Mouse (Mus musculus) hindbrain, embryonic 14.5 days (tissue): ENCODE results near the gene Masp2. TPM values are rescaled to one million over a fixed set of nuclear protein-coding genes. Genes with fewer than 3 reads are reported as not detected.

Experiments used
- ATAC-seq: fragments of 200-750 bp; cut with Nextera tagmentation; 2 replicates; pipeline ENCODE4 v1.8.0; 2017; ENCODE audit warnings: moderate number of reproducible peaks, mild to moderate bottlenecking, moderate TSS enrichment, moderate library complexity; ENCODE audit not compliant: low FRiP score
- DNase-seq: peaks from one replicate; pipeline ENCODE4 v3.0.0-alpha.2; 2015; ENCODE audit warnings: low spot score
- H3K27ac ChIP-seq: fragments of 300-500 bp; sonication (generic); 2 replicates; pipeline ENCODE4 v1.5.1; 2014; ENCODE audit warnings: mild to moderate bottlenecking, moderate library complexity
- H3K27me3 ChIP-seq: fragments of 300-500 bp; sonication (generic); 2 replicates; pipeline ENCODE4 v1.6.1; 2014; ENCODE audit warnings: mild to moderate bottlenecking, low read length, mixed read lengths; ENCODE audit not compliant: control insufficient read depth, insufficient read depth
- H3K36me3 ChIP-seq: fragments of 300-500 bp; sonication (generic); replicated peaks from 2 replicates; pipeline ENCODE4 v1.6.1; 2014; ENCODE audit not compliant: control insufficient read depth, insufficient read depth
- H3K4me1 ChIP-seq: fragments of 300-500 bp; sonication (generic); replicated peaks from 2 replicates; pipeline ENCODE4 v1.6.1; 2014; ENCODE audit warnings: antibody characterized with exemption, low read length, mixed read lengths; ENCODE audit not compliant: control insufficient read depth, insufficient read depth
- H3K4me2 ChIP-seq: fragments of 300-500 bp; sonication (generic); replicated peaks from 2 replicates; pipeline ENCODE4 v1.6.1; 2014; ENCODE audit warnings: mild to moderate bottlenecking, moderate library complexity
- H3K4me3 ChIP-seq: fragments of 300-500 bp; sonication (generic); replicated peaks from 2 replicates; pipeline ENCODE4 v1.5.1; 2014; ENCODE audit warnings: mild to moderate bottlenecking, low read length
- H3K9ac ChIP-seq: fragments of 300-500 bp; sonication (generic); 2 replicates; pipeline ENCODE4 v1.6.1; 2014
- H3K9me3 ChIP-seq: fragments of 300-500 bp; sonication (generic); 2 replicates; pipeline ENCODE4 v1.6.1; 2016; ENCODE audit warnings: low read length; ENCODE audit not compliant: control insufficient read depth
- WGBS: fragments of 180-500 bp; shearing (Covaris S2); extraction: QIAGEN DNeasy Blood & Tissue Kit; methylation state at CpG from one replicate; pipeline ENCODE4 v1.1.7; 2014; 5-methylcytosine and 5-hydroxymethylcytosine counted together
- polyA plus RNA-seq: library from polyadenylated mRNA; unstranded; fragments of >200 nt; fragmentation: Nextera tagmentation; extraction: Ambion mirVana; gene quantifications from 2 replicates; pipeline ENCODE4 v1.2.1, GENCODE M21; 2014

Masp2 gene
- polyA plus RNA-seq, 1 experiment from 2014 or later, result 0.20 TPM

GRCm38 (mm10) chr4:148625756-148626622 is 23.6 kb downstream of the Masp2 start:
- peak; percentile 49 for DNase-seq
- peak; percentile 71 for ATAC-seq
- peak overlapping the region; percentile 66 for H3K4me3 ChIP-seq
- WGBS, result under 1% methylated on average over 57 of the region's 57 CpGs
- no peaks in the 10 kb centered on the region for H3K27me3 ChIP-seq
- H3K27ac ChIP-seq, result peak overlapping the region; percentile 91
- H3K36me3 ChIP-seq, result peaks cover 43% of the 10 kb centered on the region
- H3K4me2 ChIP-seq, result peak overlapping the region; percentile 90
- H3K4me1 ChIP-seq, result peaks cover 17% of the 10 kb centered on the region
- no peaks in the 10 kb centered on the region for H3K9me3 ChIP-seq
- peak overlapping the region; percentile 83 for H3K9ac ChIP-seq

- Histone ChIP-seq H3K9me3 (no peaks in the 10 kb centered on the region), H3K4me3 (peak within 1 kb of the TSS; percentile 66), H3K4me2 (peak within 1 kb of the TSS; percentile 90), H3K9ac (peak within 1 kb of the TSS; percentile 83), H3K27me3 (no peaks in the 10 kb centered on the region), H3K4me1 (peaks cover 17% of the 10 kb centered on the region), H3K36me3 (peaks cover 36% of the 10 kb centered on the region), H3K27ac (peak within 1 kb of the TSS; percentile 91)
- peak; percentile 97 for DNase-seq
- under 1% methylated on average over 51 of the region's 51 CpGs for WGBS
- ATAC-seq, result peak; percentile 96
These were observed 24.4 kb downstream of the Masp2 start, which contains the start of gene Tardbp for GRCm38 (mm10) chr4:148626623-148627185. Gene Tardbp (minus strand): TSS chr4:148627019.

- peaks cover 30% of the 10 kb centered on the region for H3K36me3 ChIP-seq
- peak; percentile 7; the same call in 1 of the 2 replicates for ATAC-seq
- H3K4me1 ChIP-seq, result peaks cover 17% of the 10 kb centered on the region
- no peak overlapping the region; the same call in 1 of the 2 replicates for H3K27ac ChIP-seq
- no peaks in the 10 kb centered on the region for H3K9me3 ChIP-seq
- H3K4me3 ChIP-seq, result peak overlapping the region; percentile 66
- peak overlapping the region; percentile 83; the same call in 1 of the 2 replicates for H3K9ac ChIP-seq
- no peaks in the 10 kb centered on the region for H3K27me3 ChIP-seq
- peak overlapping the region; percentile 90 for H3K4me2 ChIP-seq
- 58% methylated on average over 3 of the region's 3 CpGs for WGBS
- DNase-seq, result no peak
These were observed 24.9 kb downstream of the Masp2 start for GRCm38 (mm10) chr4:148627246-148627645.

- Histone ChIP-seq H3K4me1 (no peaks in the 10 kb centered on the region), H3K4me2 (no peak overlapping the region), H3K9me3 (no peaks in the 10 kb centered on the region), H3K27me3 (no peaks in the 10 kb centered on the region), H3K4me3 (no peak overlapping the region), H3K9ac (no peak overlapping the region), H3K27ac (no peak overlapping the region), H3K36me3 (no peaks in the 10 kb centered on the region)
- ATAC-seq (no peak), DNase-seq (no peak)
- 77% methylated on average over 3 of the region's 3 CpGs for WGBS
These were observed 29.8 kb downstream of the Masp2 start for GRCm38 (mm10) chr4:148632013-148632692.

- WGBS, result 68% methylated on average over 2 of the region's 2 CpGs
- Histone ChIP-seq H3K4me1 (no peaks in the 10 kb centered on the region), H3K9me3 (no peaks in the 10 kb centered on the region), H3K4me3 (no peak overlapping the region), H3K36me3 (no peaks in the 10 kb centered on the region), H3K27ac (no peak overlapping the region), H3K4me2 (no peak overlapping the region), H3K9ac (no peak overlapping the region), H3K27me3 (no peaks in the 10 kb centered on the region)
- DNase-seq (no peak), ATAC-seq (no peak)
These were observed 31.2 kb downstream of the Masp2 start for GRCm38 (mm10) chr4:148633395-148634061.

GRCm38 (mm10) chr4:148635309-148635708 is 33.0 kb downstream of the Masp2 start:
- H3K27ac ChIP-seq, result no peak overlapping the region
- H3K9ac ChIP-seq, result no peak overlapping the region
- no peaks in the 10 kb centered on the region for H3K9me3 ChIP-seq
- no peak for ATAC-seq
- no peaks in the 10 kb centered on the region for H3K36me3 ChIP-seq
- H3K27me3 ChIP-seq, result no peaks in the 10 kb centered on the region
- H3K4me3 ChIP-seq, result no peak overlapping the region
- no peak overlapping the region for H3K4me2 ChIP-seq
- WGBS, result 85% methylated on average over 2 of the region's 2 CpGs
- no peak for DNase-seq
- H3K4me1 ChIP-seq, result no peaks in the 10 kb centered on the region

GRCm38 (mm10) chr4:148638302-148638701 is 35.9 kb downstream of the Masp2 start:
- no peak overlapping the region for H3K4me2 ChIP-seq
- H3K4me3 ChIP-seq, result no peak overlapping the region
- no peaks in the 10 kb centered on the region for H3K4me1 ChIP-seq
- no peak for DNase-seq
- WGBS, result 58% methylated on average over 9 of the region's 9 CpGs
- no peaks in the 10 kb centered on the region for H3K9me3 ChIP-seq
- no peak overlapping the region for H3K9ac ChIP-seq
- no peaks in the 10 kb centered on the region for H3K27me3 ChIP-seq
- no peak overlapping the region for H3K27ac ChIP-seq
- no peaks in the 10 kb centered on the region for H3K36me3 ChIP-seq
- no peak for ATAC-seq

- no peaks in the 10 kb centered on the region for H3K4me1 ChIP-seq
- no peaks in the 10 kb centered on the region for H3K27me3 ChIP-seq
- no peak for DNase-seq
- no peak overlapping the region for H3K27ac ChIP-seq
- 89% methylated on average over 2 of the region's 2 CpGs for WGBS
- no peak overlapping the region for H3K4me2 ChIP-seq
- no peak for ATAC-seq
- H3K9ac ChIP-seq, result no peak overlapping the region
- no peak overlapping the region for H3K4me3 ChIP-seq
- H3K9me3 ChIP-seq, result no peaks in the 10 kb centered on the region
- H3K36me3 ChIP-seq, result no peaks in the 10 kb centered on the region
These were observed 37.1 kb downstream of the Masp2 start for GRCm38 (mm10) chr4:148639455-148639854.

- Histone ChIP-seq H3K4me3 (no peak overlapping the region), H3K36me3 (no peaks in the 10 kb centered on the region), H3K9ac (no peak overlapping the region), H3K4me2 (no peak overlapping the region), H3K27me3 (no peaks in the 10 kb centered on the region), H3K4me1 (no peaks in the 10 kb centered on the region), H3K9me3 (no peaks in the 10 kb centered on the region), H3K27ac (no peak overlapping the region)
- 85% methylated on average over 5 of the region's 5 CpGs for WGBS
- ATAC-seq (no peak), DNase-seq (no peak)
These were observed 38.8 kb downstream of the Masp2 start for GRCm38 (mm10) chr4:148641121-148641520.
